Mouse (Mus musculus) 3T3-L1 (cell line): Measurements from ENCODE around the gene Rbm17.
"Not testable (repeated sequence)": the region's sequence is repeated elsewhere in the genome, so short reads cannot be mapped to it uniquely, and the experiment has no call there.

ENCODE experiments used
- DNase-seq: peaks from one replicate; pipeline ENCODE4 v3.0.0-alpha.2; 2015; ENCODE audit warnings: low read depth, low spot score

The Rbm17 gene

GRCm38 (mm10) chr2:11545380-11545779 lies 58.6 kb downstream of the Rbm17 start:
- no peak for DNase-seq

- no peak for DNase-seq
Observed at GRCm38 (mm10) chr2:11544342-11544741, 59.6 kb downstream of the Rbm17 start.

- no peak for DNase-seq
Observed at GRCm38 (mm10) chr2:11543158-11543557, 60.8 kb downstream of the Rbm17 start.

DNA sequence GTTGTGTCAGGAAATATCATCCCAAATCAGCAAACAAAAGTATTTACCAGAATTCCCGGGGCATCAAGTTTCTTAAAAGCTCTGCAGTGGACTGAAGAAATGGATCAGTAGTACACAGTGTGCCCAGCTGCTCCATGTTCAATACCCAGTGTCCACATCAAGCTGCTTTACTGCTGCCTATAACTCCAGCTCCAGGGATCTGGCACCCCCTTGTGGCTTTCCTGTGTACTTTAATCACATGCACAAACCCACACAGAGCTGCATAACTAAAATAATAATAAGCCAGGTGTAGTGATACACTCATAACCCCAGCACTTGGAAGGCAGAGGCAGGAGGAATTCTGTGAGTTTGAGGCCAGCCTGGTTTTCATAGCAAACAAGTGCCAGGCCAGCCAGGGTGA lies 61.3 kb downstream of the Rbm17 start:
- DNase-seq, result peak; percentile 82

GRCm38 (mm10) chr2:11542121-11542520 lies 61.8 kb downstream of the Rbm17 start:
- DNase-seq, result no peak

DNA sequence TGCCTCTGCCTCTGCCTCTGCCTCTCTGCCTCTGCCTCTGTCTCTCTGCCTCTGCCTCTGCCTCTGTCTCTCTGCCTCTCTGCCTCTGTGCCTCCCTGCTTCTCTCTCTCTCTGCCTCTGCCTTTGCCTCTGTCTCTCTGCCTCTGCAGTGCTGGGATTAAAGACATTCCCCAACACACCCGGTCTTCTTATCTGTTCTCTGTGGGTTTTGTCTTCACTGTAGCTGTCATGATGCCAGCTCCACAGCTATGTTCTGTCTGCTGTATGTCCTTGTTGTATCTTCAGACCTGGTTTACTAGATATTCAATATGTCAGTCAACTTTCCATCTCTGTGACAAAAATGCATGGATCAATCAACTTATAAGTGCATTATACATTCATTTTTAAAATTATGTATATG lies 62.4 kb downstream of the Rbm17 start:
- not testable (repeated sequence) for DNase-seq

DNA sequence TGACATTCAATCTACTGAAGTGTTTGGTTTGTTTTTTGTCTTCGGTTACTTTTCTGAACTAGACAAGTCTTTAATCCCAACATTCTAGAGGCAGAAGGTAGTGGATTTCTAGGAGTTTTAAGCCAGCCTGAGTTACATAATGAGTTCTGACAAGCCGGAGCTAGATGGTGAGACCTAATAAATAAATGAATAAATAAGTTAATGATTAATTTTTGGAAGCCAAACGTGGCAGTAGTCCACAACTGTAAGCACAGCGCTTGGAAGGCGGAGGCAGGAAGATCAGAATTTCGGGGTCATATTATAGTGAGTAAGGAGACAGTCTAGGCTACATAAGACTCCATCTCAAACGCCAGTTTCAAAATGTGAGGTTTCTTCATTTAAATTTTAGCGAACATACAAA lies 68.0 kb downstream of the Rbm17 start:
- no peak for DNase-seq
